Mouse (Mus musculus): ENCODE results near the gene Traf1. TPM values are rescaled to one million over a fixed set of nuclear protein-coding genes. Genes with fewer than 3 reads are reported as not detected.

The Traf1 gene
- polyA plus RNA-seq, 1 experiment from 2014 or later: 0.67 TPM

GRCm38 (mm10) chr2:34903191-34903590 is 58.4 kb downstream of the Traf1 start:
- no peak overlapping the region for H3K27ac ChIP-seq
- no peak overlapping the region for H3K4me3 ChIP-seq
- peaks cover 17% of the 10 kb centered on the region for H3K27me3 ChIP-seq (ENCODE audit: insufficient read depth, poor library complexity, severe bottlenecking)
- H3K4me1 ChIP-seq (replicated peaks): peaks cover 43% of the 10 kb centered on the region
- no peak for DNase-seq (ENCODE audit: low spot score)
- H3K9me3 ChIP-seq: no peaks in the 10 kb centered on the region
- H3K36me3 ChIP-seq: 0 out of 2 replicates have a peak, but pooled peaks cover 3% of the 10 kb centered on the region
- 89% methylated on average over 7 of the region's 7 CpGs for WGBS

- Histone ChIP-seq H3K4me3 (no peak overlapping the region), H3K27ac (no peak overlapping the region), H3K27me3 (ENCODE audit: insufficient read depth, poor library complexity, severe bottlenecking) (peaks cover 14% of the 10 kb centered on the region), H3K9me3 (no peaks in the 10 kb centered on the region), H3K36me3 (0 out of 2 replicates have a peak, but pooled peaks cover 3% of the 10 kb centered on the region), H3K4me1 (replicated peaks) (peaks cover 48% of the 10 kb centered on the region)
- 85% methylated on average over 6 of the region's 6 CpGs for WGBS
- no peak for DNase-seq (ENCODE audit: low spot score)
Observed at GRCm38 (mm10) chr2:34902731-34903130, 58.8 kb downstream of the Traf1 start.

- Histone ChIP-seq H3K4me1 (replicated peaks) (peaks cover 40% of the 10 kb centered on the region), H3K27me3 (ENCODE audit: insufficient read depth, poor library complexity, severe bottlenecking) (peaks cover 7% of the 10 kb centered on the region), H3K9me3 (no peaks in the 10 kb centered on the region), H3K4me3 (no peak overlapping the region), H3K36me3 (0 out of 2 replicates have a peak, but pooled peaks cover 3% of the 10 kb centered on the region), H3K27ac (no peak overlapping the region)
- no peak for DNase-seq (ENCODE audit: low spot score)
- 72% methylated on average over 4 of the region's 4 CpGs for WGBS
Observed at GRCm38 (mm10) chr2:34901726-34902125, 59.8 kb downstream of the Traf1 start.

- no peak for DNase-seq (ENCODE audit: low spot score)
- H3K27me3 ChIP-seq (ENCODE audit: insufficient read depth, poor library complexity, severe bottlenecking): 0 out of 2 replicates have a peak, but pooled peaks cover 3% of the 10 kb centered on the region
- H3K9me3 ChIP-seq: no peaks in the 10 kb centered on the region
- H3K36me3 ChIP-seq: 0 out of 2 replicates have a peak, but pooled peaks cover 3% of the 10 kb centered on the region
- 85% methylated on average over 1 of the region's 1 CpGs for WGBS
- peaks cover 34% of the 10 kb centered on the region for H3K4me1 ChIP-seq (replicated peaks)
- H3K4me3 ChIP-seq: no peak overlapping the region
- no peak overlapping the region for H3K27ac ChIP-seq
Observed at GRCm38 (mm10) chr2:34900412-34900811, 61.2 kb downstream of the Traf1 start.

- no peak overlapping the region for H3K4me3 ChIP-seq
- H3K9me3 ChIP-seq: no peaks in the 10 kb centered on the region
- DNase-seq (ENCODE audit: low spot score): no peak
- H3K36me3 ChIP-seq: 0 out of 2 replicates have a peak, but pooled peaks cover 3% of the 10 kb centered on the region
- H3K27me3 ChIP-seq (ENCODE audit: insufficient read depth, poor library complexity, severe bottlenecking): 0 out of 2 replicates have a peak, but pooled peaks cover 3% of the 10 kb centered on the region
- H3K4me1 ChIP-seq (replicated peaks): peaks cover 28% of the 10 kb centered on the region
- WGBS: 85% methylated on average over 11 of the region's 11 CpGs
- no peak overlapping the region for H3K27ac ChIP-seq
Observed at GRCm38 (mm10) chr2:34899682-34900081, 61.9 kb downstream of the Traf1 start.

- Histone ChIP-seq H3K4me1 (replicated peaks) (peaks cover 15% of the 10 kb centered on the region; the same call in 1 of the 2 replicates), H3K36me3 (0 out of 2 replicates have a peak, but pooled peaks cover 3% of the 10 kb centered on the region), H3K4me3 (no peak overlapping the region), H3K27ac (0 out of 2 replicates have a peak overlapping the region, but pooled peaks have one; percentile 12), H3K9me3 (no peaks in the 10 kb centered on the region), H3K27me3 (ENCODE audit: insufficient read depth, poor library complexity, severe bottlenecking) (0 out of 2 replicates have a peak, but pooled peaks cover 3% of the 10 kb centered on the region)
- no peak for DNase-seq (ENCODE audit: low spot score)
- 21% methylated on average over 10 of the region's 10 CpGs for WGBS
Observed at GRCm38 (mm10) chr2:34897820-34898219, 63.8 kb downstream of the Traf1 start.

- DNase-seq (ENCODE audit: low spot score): no peak
- Histone ChIP-seq H3K4me3 (no peak overlapping the region), H3K9me3 (no peaks in the 10 kb centered on the region), H3K27me3 (ENCODE audit: insufficient read depth, poor library complexity, severe bottlenecking) (0 out of 2 replicates have a peak, but pooled peaks cover 3% of the 10 kb centered on the region), H3K4me1 (replicated peaks) (peaks cover 15% of the 10 kb centered on the region; the same call in 1 of the 2 replicates), H3K36me3 (0 out of 2 replicates have a peak, but pooled peaks cover 3% of the 10 kb centered on the region), H3K27ac (no peak overlapping the region)
- WGBS: 88% methylated on average over 17 of the region's 17 CpGs
Observed at GRCm38 (mm10) chr2:34896821-34897460, 64.6 kb downstream of the Traf1 start.

- Histone ChIP-seq H3K36me3 (no peaks in the 10 kb centered on the region), H3K4me3 (no peak overlapping the region), H3K27ac (no peak overlapping the region), H3K4me1 (replicated peaks) (peaks cover 10% of the 10 kb centered on the region; the same call in 1 of the 2 replicates), H3K27me3 (ENCODE audit: insufficient read depth, poor library complexity, severe bottlenecking) (0 out of 2 replicates have a peak, but pooled peaks cover 3% of the 10 kb centered on the region), H3K9me3 (no peaks in the 10 kb centered on the region)
- 79% methylated on average over 19 of the region's 19 CpGs for WGBS
- no peak for DNase-seq (ENCODE audit: low spot score)
Observed at GRCm38 (mm10) chr2:34895503-34896113, 66.0 kb downstream of the Traf1 start.

- 0 out of 2 replicates have a peak, but pooled peaks cover 3% of the 10 kb centered on the region for H3K27me3 ChIP-seq (ENCODE audit: insufficient read depth, poor library complexity, severe bottlenecking)
- DNase-seq (ENCODE audit: low spot score): no peak
- peaks cover 7% of the 10 kb centered on the region; the same call in 1 of the 2 replicates for H3K4me1 ChIP-seq (replicated peaks)
- H3K9me3 ChIP-seq: no peaks in the 10 kb centered on the region
- no peak overlapping the region for H3K4me3 ChIP-seq
- H3K27ac ChIP-seq: no peak overlapping the region
- H3K36me3 ChIP-seq: no peaks in the 10 kb centered on the region
- WGBS: 76% methylated on average over 5 of the region's 5 CpGs
Observed at GRCm38 (mm10) chr2:34893950-34894349, 67.6 kb downstream of the Traf1 start.

Other genes with a start within 250 kb of the Traf1 start
- gene Gapvd1, start 206.5 kb downstream of the Traf1 start, polyA plus RNA-seq (2016; fragmentation: Nextera tagmentation; extraction: Ambion mirVana): 90.4 and 94.0 TPM in 2 replicates
- gene Hspa5, start 189.8 kb downstream of the Traf1 start, polyA plus RNA-seq (2016; fragmentation: Nextera tagmentation; extraction: Ambion mirVana): 614 and 918 TPM in 2 replicates
- gene Rabepk, start 161.9 kb downstream of the Traf1 start, polyA plus RNA-seq (2016; fragmentation: Nextera tagmentation; extraction: Ambion mirVana): 31.5 and 43.0 TPM in 2 replicates
- gene Fbxw2, start 135.5 kb downstream of the Traf1 start, polyA plus RNA-seq (2016; fragmentation: Nextera tagmentation; extraction: Ambion mirVana): 65.6 and 73.6 TPM in 2 replicates
- gene Gm34653, start 128.8 kb downstream of the Traf1 start, polyA plus RNA-seq (2016; fragmentation: Nextera tagmentation; extraction: Ambion mirVana): not detected in 2 replicates
- 0.16 TPM in 1 of 2 replicates, not detected in the other for gene Cutal, start 87.4 kb downstream of the Traf1 start, polyA plus RNA-seq (2016; fragmentation: Nextera tagmentation; extraction: Ambion mirVana)
- 114 and 136 TPM in 2 replicates for gene Psmd5, start 86.8 kb downstream of the Traf1 start, polyA plus RNA-seq (2016; fragmentation: Nextera tagmentation; extraction: Ambion mirVana)
- gene Phf19, start 47.7 kb downstream of the Traf1 start, polyA plus RNA-seq (2016; fragmentation: Nextera tagmentation; extraction: Ambion mirVana): 1.9 and 2.1 TPM in 2 replicates
- 0.44 TPM in 1 of 2 replicates, not detected in the other for gene Hc, start 99.7 kb upstream of the Traf1 start, polyA plus RNA-seq (2016; fragmentation: Nextera tagmentation; extraction: Ambion mirVana)
- gene AI182371, start 139.8 kb upstream of the Traf1 start, polyA plus RNA-seq (2016; fragmentation: Nextera tagmentation; extraction: Ambion mirVana): 0.12 TPM in 1 of 2 replicates, not detected in the other
- 21.1 and 28.7 TPM in 2 replicates for gene Cntrl, start 147.7 kb upstream of the Traf1 start, polyA plus RNA-seq (2016; fragmentation: Nextera tagmentation; extraction: Ambion mirVana)
- gene Rab14, start 239.3 kb upstream of the Traf1 start, polyA plus RNA-seq (2016; fragmentation: Nextera tagmentation; extraction: Ambion mirVana): 254 and 286 TPM in 2 replicates